Mouse (Mus musculus) embryonic facial prominence, embryonic 14.5 days (tissue): Measurements from ENCODE around the gene Mdn1. TPM values are rescaled to one million over a fixed set of nuclear protein-coding genes. Genes with fewer than 3 reads are reported as not detected.

Experiments used
- ATAC-seq: fragments of 200-750 bp; cut with Nextera tagmentation; 2 replicates; pipeline ENCODE4 v1.8.0; 2017; ENCODE audit warnings: low read depth, moderate number of reproducible peaks, moderate TSS enrichment
- DNase-seq: peaks from one replicate; pipeline ENCODE4 v3.0.0-alpha.2; 2015; ENCODE audit warnings: low spot score
- H3K27ac ChIP-seq: fragments of 300-500 bp; sonication (generic); replicated peaks from 2 replicates; pipeline ENCODE4 v1.5.1; 2014; ENCODE audit warnings: low read depth, mild to moderate bottlenecking, low read length, moderate library complexity
- H3K27me3 ChIP-seq: fragments of 300-500 bp; sonication (generic); replicated peaks from 2 replicates; pipeline ENCODE4 v1.6.1; 2014; ENCODE audit warnings: low read length; ENCODE audit not compliant: control insufficient read depth, insufficient read depth
- H3K36me3 ChIP-seq: fragments of 300-500 bp; sonication (generic); 2 replicates; pipeline ENCODE4 v1.6.1; 2014; ENCODE audit warnings: low read length, mixed read lengths; ENCODE audit not compliant: control insufficient read depth, insufficient read depth
- H3K4me1 ChIP-seq: fragments of 300-500 bp; sonication (generic); 2 replicates; pipeline ENCODE4 v1.6.1; 2014; ENCODE audit warnings: antibody characterized with exemption, low read length; ENCODE audit not compliant: control insufficient read depth, insufficient read depth
- H3K4me2 ChIP-seq: fragments of 300-500 bp; sonication (generic); 2 replicates; pipeline ENCODE4 v1.6.1; 2014; ENCODE audit warnings: low read depth, mild to moderate bottlenecking, low read length, moderate library complexity, mixed read lengths
- H3K4me3 ChIP-seq: fragments of 300-500 bp; sonication (generic); 2 replicates; pipeline ENCODE4 v1.5.1; 2014; ENCODE audit warnings: low read depth, mild to moderate bottlenecking, low read length
- H3K9ac ChIP-seq: fragments of 300-500 bp; sonication (generic); 2 replicates; pipeline ENCODE4 v1.6.1; 2014; ENCODE audit warnings: low read depth, mild to moderate bottlenecking, low read length, moderate library complexity, mixed read lengths
- H3K9me3 ChIP-seq: fragments of 300-500 bp; sonication (generic); 2 replicates; pipeline ENCODE4 v1.6.1; 2016; ENCODE audit warnings: low read length; ENCODE audit not compliant: control insufficient read depth
- WGBS: fragments of 180-500 bp; shearing (Covaris S2); extraction: QIAGEN DNeasy Blood & Tissue Kit; methylation state at CpG from one replicate; pipeline ENCODE4 v1.1.7; 2014; 5-methylcytosine and 5-hydroxymethylcytosine counted together
- polyA plus RNA-seq: library from polyadenylated mRNA; unstranded; fragments of >200 nt; fragmentation: Nextera tagmentation; extraction: Ambion mirVana; gene quantifications from 2 replicates; pipeline ENCODE4 v1.2.1, GENCODE M21; 2014

Mdn1 gene
- 13.8 and 15.2 TPM in 2 replicates for polyA plus RNA-seq

DNA sequence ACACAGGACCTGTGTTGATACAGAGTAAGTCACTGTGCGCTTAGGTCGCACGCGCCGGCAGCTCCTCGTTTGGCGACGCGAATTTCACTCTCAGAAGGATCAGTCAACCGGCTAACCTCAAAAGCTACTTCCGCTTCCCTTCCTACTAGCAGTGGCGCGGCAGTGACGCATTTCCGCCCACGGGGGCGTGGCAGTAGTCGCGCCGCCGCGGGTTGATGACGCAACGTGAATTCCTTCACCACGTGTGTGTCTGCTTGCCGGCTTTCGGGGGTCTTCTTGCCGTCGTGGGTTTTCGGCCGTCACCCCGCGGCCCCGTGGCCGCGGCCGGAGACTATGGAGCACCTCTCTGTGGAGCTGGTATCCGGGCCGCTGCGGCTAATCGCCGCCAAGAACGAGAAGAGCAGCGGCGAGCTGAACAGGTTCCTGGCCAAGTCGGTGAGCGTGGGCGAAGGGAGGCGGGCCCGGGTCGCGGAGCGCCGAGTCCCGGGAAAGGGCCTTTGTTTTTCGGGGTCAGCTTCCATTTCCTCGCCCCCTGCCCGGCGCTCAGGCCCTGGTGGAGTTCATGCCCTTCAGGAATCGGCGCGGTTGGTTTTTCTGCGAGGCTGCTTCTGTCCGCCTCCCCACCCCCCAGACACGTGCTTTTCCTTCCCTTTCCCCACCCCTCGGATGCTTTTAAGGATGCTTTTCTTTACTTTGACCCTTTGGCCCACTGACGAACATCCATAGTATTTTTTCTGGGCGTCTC is at the start of gene Mdn1:
Mdn1 (plus strand) TSS at position 202 of the 745 bp plus-strand sequence.
- peak within 1 kb of the TSS; percentile 69 for H3K4me2 ChIP-seq
- peak within 1 kb of the TSS; percentile 95 for H3K4me3 ChIP-seq
- WGBS = under 1% methylated on average over 59 of the region's 68 CpGs
- H3K27ac ChIP-seq = peak within 1 kb of the TSS; percentile 84
- H3K36me3 ChIP-seq = peaks cover 10% of the 10 kb centered on the region; the same call in 1 of the 2 replicates
- peaks cover 3% of the 10 kb centered on the region; the same call in 1 of the 2 replicates for H3K4me1 ChIP-seq
- peak within 1 kb of the TSS; percentile 76 for H3K9ac ChIP-seq
- no peaks in the 10 kb centered on the region for H3K27me3 ChIP-seq
- ATAC-seq (peak; percentile 94), DNase-seq (peak; percentile 97)
- no peaks in the 10 kb centered on the region for H3K9me3 ChIP-seq

GRCm38 (mm10) chr4:32615034-32615881 is 41.7 kb upstream of the Mdn1 start, which contains the start of gene Casp8ap2:
Casp8ap2 (plus strand) TSS chr4:32615451.
- Histone ChIP-seq H3K27ac (peak within 1 kb of the TSS; percentile 82), H3K36me3 (no peaks in the 10 kb centered on the region), H3K4me3 (peak within 1 kb of the TSS; percentile 88), H3K9ac (peak within 1 kb of the TSS; percentile 87), H3K4me2 (peak within 1 kb of the TSS; percentile 59), H3K27me3 (no peaks in the 10 kb centered on the region), H3K9me3 (no peaks in the 10 kb centered on the region), H3K4me1 (peaks cover 16% of the 10 kb centered on the region)
- under 1% methylated on average over 40 of the region's 67 CpGs for WGBS
- ATAC-seq (peak; percentile 99), DNase-seq (peak; percentile 100)

DNA sequence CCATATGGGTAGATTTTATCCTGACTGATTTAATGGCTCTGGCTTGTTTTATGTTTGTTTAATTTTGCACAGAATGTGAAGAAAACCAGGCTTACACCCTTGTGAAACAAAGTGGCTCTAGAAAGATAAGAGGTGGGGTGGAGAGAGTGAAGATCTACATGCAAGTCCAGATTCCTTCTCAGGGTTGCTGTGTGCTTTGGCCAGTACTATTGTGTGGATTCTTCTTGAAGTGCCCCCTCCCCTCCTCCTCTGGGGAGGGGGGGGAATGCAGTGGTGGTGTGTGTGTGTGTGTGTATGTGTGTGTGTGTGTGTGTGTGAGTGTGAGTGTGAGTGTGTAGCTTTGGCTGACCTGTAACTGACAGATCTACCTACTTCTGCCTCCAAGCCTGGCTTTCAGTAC is 35.3 kb upstream of the Mdn1 start:
- Histone ChIP-seq H3K9me3 (no peaks in the 10 kb centered on the region), H3K27me3 (no peaks in the 10 kb centered on the region), H3K4me1 (peaks cover 8% of the 10 kb centered on the region), H3K36me3 (peaks cover 25% of the 10 kb centered on the region; the same call in 1 of the 2 replicates), H3K27ac (no peak overlapping the region), H3K4me3 (no peak overlapping the region), H3K9ac (no peak overlapping the region), H3K4me2 (no peak overlapping the region)
- DNase-seq (no peak), ATAC-seq (no peak)

GRCm38 (mm10) chr4:32651669-32652068 is 5.2 kb upstream of the Mdn1 start:
- Histone ChIP-seq H3K27ac (no peak overlapping the region), H3K9me3 (no peaks in the 10 kb centered on the region), H3K4me1 (no peaks in the 10 kb centered on the region), H3K27me3 (no peaks in the 10 kb centered on the region), H3K4me3 (no peak overlapping the region), H3K9ac (no peak overlapping the region), H3K4me2 (no peak overlapping the region), H3K36me3 (peaks cover 42% of the 10 kb centered on the region)
- ATAC-seq = peak; percentile 71; the same call in 1 of the 2 replicates
- DNase-seq = peak; percentile 13
- WGBS = 74% methylated on average over 5 of the region's 5 CpGs

- Histone ChIP-seq H3K36me3 (peaks cover 10% of the 10 kb centered on the region; the same call in 1 of the 2 replicates), H3K27ac (peak overlapping the region; percentile 84), H3K4me3 (peak overlapping the region; percentile 95), H3K27me3 (no peaks in the 10 kb centered on the region), H3K9me3 (no peaks in the 10 kb centered on the region), H3K9ac (peak overlapping the region; percentile 76), H3K4me1 (peaks cover 3% of the 10 kb centered on the region; the same call in 1 of the 2 replicates), H3K4me2 (peak overlapping the region; percentile 69)
- 56% methylated on average over 11 of the region's 11 CpGs for WGBS
- DNase-seq (no peak), ATAC-seq (0 out of 2 replicates have a peak, but pooled peaks have one; percentile 16)
These were observed 594 bp upstream of the Mdn1 start for GRCm38 (mm10) chr4:32656146-32656904.

GRCm38 (mm10) chr4:32665843-32666242 is 8.9 kb downstream of the Mdn1 start:
- Histone ChIP-seq H3K36me3 (peaks cover 79% of the 10 kb centered on the region), H3K27me3 (no peaks in the 10 kb centered on the region), H3K4me1 (no peaks in the 10 kb centered on the region), H3K9ac (no peak overlapping the region), H3K9me3 (no peaks in the 10 kb centered on the region), H3K4me2 (no peak overlapping the region), H3K27ac (no peak overlapping the region), H3K4me3 (no peak overlapping the region)
- no peak for ATAC-seq
- WGBS = 89% methylated on average over 4 of the region's 4 CpGs
- DNase-seq = no peak

DNA sequence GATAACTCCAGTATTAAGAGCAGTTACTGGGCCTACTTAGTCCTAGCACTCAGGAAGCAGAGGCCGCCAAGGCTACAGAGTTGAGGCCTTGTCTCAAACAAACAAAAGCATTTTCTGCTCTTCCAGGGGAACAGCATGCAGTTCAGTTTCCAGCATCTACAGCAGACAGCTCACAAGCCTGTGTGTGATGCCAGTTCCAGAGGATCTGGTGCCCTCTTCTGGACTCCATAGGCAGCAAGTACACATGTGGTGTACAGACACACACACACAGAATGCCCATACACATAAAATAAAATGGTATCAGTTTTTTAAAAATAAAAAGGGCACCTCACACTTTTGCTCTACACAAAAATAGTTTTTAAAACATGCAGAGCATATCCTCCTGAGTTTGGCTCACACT is 11.4 kb downstream of the Mdn1 start:
- H3K27me3 ChIP-seq = no peaks in the 10 kb centered on the region
- no peak overlapping the region for H3K9ac ChIP-seq
- no peak overlapping the region for H3K27ac ChIP-seq
- no peaks in the 10 kb centered on the region for H3K4me1 ChIP-seq
- no peak overlapping the region for H3K4me3 ChIP-seq
- 86% methylated on average over 1 of the region's 1 CpGs for WGBS
- H3K4me2 ChIP-seq = no peak overlapping the region
- peaks cover 96% of the 10 kb centered on the region for H3K36me3 ChIP-seq
- DNase-seq = no peak
- H3K9me3 ChIP-seq = no peaks in the 10 kb centered on the region
- no peak for ATAC-seq

DNA sequence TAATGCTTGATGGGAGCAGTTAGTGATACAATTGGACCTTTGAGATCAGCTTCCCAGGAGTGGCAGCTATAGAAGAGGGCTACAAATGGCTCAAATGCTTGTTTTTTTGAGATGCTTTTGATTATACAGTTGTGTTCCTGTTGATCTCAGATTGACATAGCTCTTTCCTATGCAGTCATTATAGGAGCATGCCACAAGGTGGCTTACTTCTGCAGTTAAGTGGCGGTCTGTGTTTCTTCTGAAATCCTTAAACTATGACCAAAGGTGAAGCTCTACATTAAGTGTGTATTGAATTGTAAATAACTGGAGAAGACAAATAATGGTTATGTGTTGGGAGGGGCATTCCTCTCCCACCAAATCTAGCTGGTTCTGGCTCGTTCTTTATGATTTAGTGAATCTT is 12.9 kb downstream of the Mdn1 start:
- H3K36me3 ChIP-seq = peaks cover 96% of the 10 kb centered on the region
- H3K9ac ChIP-seq = no peak overlapping the region
- ATAC-seq (no peak), DNase-seq (no peak)
- no peak overlapping the region for H3K27ac ChIP-seq
- no peak overlapping the region for H3K4me2 ChIP-seq
- no peak overlapping the region for H3K4me3 ChIP-seq
- no peaks in the 10 kb centered on the region for H3K9me3 ChIP-seq
- WGBS = 86% methylated on average over 2 of the region's 2 CpGs
- H3K4me1 ChIP-seq = no peaks in the 10 kb centered on the region
- no peaks in the 10 kb centered on the region for H3K27me3 ChIP-seq
